Mouse (Mus musculus) testis, postnatal 10 days (tissue): ENCODE data around the gene Ramp1.
A peak's percentile ranks its signal among the peaks of the same experiment; 100 is the strongest.

Experiments
- DNase-seq: peaks from one replicate; pipeline ENCODE4 v3.0.0; 2021; ENCODE audit warnings: low spot score

Gene Ramp1

GRCm38 (mm10) chr1:91240685-91241084 lies 61.1 kb downstream of the Ramp1 start:
- no peak for DNase-seq

GRCm38 (mm10) chr1:91241249-91241648 lies 61.6 kb downstream of the Ramp1 start:
- no peak for DNase-seq

DNA sequence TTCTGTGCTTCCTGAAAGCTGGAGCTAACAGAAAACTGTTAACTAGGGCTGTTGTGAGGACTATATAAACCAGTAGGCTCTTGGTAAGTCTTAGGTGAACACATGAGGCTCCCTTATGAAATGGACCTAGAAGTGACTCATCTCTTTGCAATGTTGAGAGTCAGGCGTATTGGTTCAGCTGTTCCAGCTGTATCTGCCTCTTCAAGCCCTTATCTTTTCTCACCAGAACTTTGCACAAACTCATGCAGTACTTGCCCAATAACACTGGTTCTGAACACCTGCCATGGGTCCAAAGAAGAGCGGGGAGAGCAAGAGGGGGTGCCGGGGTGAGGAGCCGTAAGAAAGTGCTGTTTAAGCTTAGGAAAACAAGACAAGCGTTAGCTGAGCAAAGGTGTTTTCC lies 68.6 kb downstream of the Ramp1 start:
- DNase-seq, result no peak

- DNase-seq, result no peak
Observed at GRCm38 (mm10) chr1:91248970-91249369, 69.3 kb downstream of the Ramp1 start.

- peak; percentile 89 for DNase-seq
Observed at GRCm38 (mm10) chr1:91249564-91250414, 70.2 kb downstream of the Ramp1 start, which contains the start of gene Ube2f. Gene Ube2f, plus strand, starts transcription at chr1:91250304.

GRCm38 (mm10) chr1:91250415-91251147 lies 71.0 kb downstream of the Ramp1 start:
- peak; percentile 66 for DNase-seq

GRCm38 (mm10) chr1:91251148-91251650 lies 71.6 kb downstream of the Ramp1 start:
- DNase-seq, result no peak

GRCm38 (mm10) chr1:91251927-91252326 lies 72.3 kb downstream of the Ramp1 start:
- DNase-seq, result no peak

DNA sequence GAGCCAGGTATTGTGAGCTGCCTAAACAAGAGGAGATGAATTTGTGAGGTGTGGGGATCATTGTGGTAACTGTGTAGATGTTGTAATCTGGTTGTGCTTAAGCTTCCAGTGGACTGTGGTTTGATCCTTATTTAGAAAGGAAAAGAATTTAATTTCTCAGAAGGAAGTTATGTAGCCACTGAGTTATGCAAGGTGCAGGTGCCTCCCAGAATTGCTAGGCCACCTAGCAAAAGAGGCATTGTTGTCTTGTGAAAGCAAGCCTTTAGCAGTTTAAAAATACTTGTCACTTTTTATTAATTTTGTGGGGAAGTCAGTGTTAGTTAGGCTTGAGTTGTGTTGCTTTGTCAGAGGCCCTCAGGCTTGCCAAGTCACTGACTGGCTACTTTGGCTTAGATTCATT lies 78.3 kb downstream of the Ramp1 start:
- DNase-seq, result no peak

DNA sequence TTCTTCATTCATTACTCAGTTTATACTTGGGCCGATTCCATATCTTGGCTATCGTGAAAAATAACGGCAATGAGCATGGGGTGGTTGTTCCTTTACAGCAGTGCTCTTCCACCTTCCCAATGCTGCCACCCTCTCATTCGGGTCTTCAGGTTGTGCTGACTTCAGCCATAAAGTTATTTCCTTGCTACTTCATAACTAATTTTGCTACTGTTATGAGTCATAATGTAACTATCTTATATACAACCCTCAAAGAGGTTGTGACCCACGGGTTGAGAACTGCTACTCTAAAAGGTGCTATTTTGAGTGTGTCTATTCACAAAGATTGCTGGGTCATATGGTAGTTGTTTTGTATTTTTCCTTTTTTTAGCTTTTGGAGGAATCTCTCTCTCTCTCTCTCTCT lies 80.2 kb downstream of the Ramp1 start:
- DNase-seq, result no peak

DNA sequence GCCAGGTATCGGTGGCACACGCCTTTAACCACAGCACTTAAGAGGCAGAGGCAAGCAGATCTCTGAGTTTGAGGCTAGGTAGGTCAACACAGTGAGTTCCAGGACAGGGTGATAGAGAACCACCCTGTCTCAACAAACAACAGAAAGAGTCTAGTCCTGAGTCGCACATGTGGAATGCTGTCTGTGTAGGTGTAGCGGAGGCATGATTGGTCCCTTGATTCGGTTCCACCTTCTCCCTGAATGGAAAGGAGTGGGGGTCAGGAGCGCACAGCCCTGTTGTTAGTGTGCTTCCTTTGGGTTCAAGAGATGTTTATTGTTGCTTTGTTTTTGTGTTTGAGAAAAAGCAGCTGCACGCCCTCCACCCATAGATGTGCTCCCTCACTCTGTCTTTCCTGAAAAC lies 82.9 kb downstream of the Ramp1 start:
- DNase-seq, result no peak

GRCm38 (mm10) chr1:91272260-91272659 lies 92.6 kb downstream of the Ramp1 start:
- no peak for DNase-seq
